Mouse (Mus musculus): Measurements from ENCODE around the gene Otulin. TPM values are rescaled to one million over a fixed set of nuclear protein-coding genes. Genes with fewer than 3 reads are reported as not detected.
A peak's percentile ranks its signal among the peaks of the same experiment; 100 is the strongest.

Gene Otulin
- polyA plus RNA-seq, 1 experiment from 2014 or later, result 26.2 TPM

- Histone ChIP-seq H3K4me2 (no peak overlapping the region), H3K36me3 (no peaks in the 10 kb centered on the region), H3K4me3 (no peak overlapping the region), H3K27ac (ENCODE audit: poor library complexity, severe bottlenecking) (no peak overlapping the region), H3K9ac (no peak overlapping the region), H3K4me1 (replicated peaks) (peaks cover 58% of the 10 kb centered on the region), H3K27me3 (replicated peaks) (no peaks in the 10 kb centered on the region), H3K9me3 (replicated peaks) (no peaks in the 10 kb centered on the region)
- ATAC-seq (ENCODE audit: insufficient number of reproducible peaks, low FRiP score), result no peak
- WGBS, result 80% methylated on average over 15 of the region's 15 CpGs
Measured at GRCm38 (mm10) chr15:27500390-27500789, 130.1 kb downstream of the Otulin start.

- H3K27ac ChIP-seq (ENCODE audit: poor library complexity, severe bottlenecking), result peak overlapping the region; percentile 35; the same call in 1 of the 2 replicates
Measured at GRCm38 (mm10) chr15:27498078-27498477, 132.4 kb downstream of the Otulin start.

GRCm38 (mm10) chr15:27497300-27497997 is 133.0 kb downstream of the Otulin start:
- Histone ChIP-seq H3K9ac (no peak overlapping the region), H3K9me3 (replicated peaks) (no peaks in the 10 kb centered on the region), H3K27ac (ENCODE audit: poor library complexity, severe bottlenecking) (0 out of 2 replicates have a peak overlapping the region, but pooled peaks have one; percentile 18), H3K4me2 (no peak overlapping the region), H3K36me3 (no peaks in the 10 kb centered on the region), H3K4me3 (no peak overlapping the region), H3K4me1 (replicated peaks) (peaks cover 62% of the 10 kb centered on the region), H3K27me3 (replicated peaks) (no peaks in the 10 kb centered on the region)
- WGBS, result 64% methylated on average over 7 of the region's 7 CpGs
- ATAC-seq (ENCODE audit: insufficient number of reproducible peaks, low FRiP score), result peak; percentile 56

More at GRCm38 (mm10) chr15:27498078-27498477, 132.4 kb downstream of the Otulin start:
- Histone ChIP-seq H3K9me3 (replicated peaks) (no peaks in the 10 kb centered on the region), H3K4me1 (replicated peaks) (peaks cover 65% of the 10 kb centered on the region), H3K36me3 (no peaks in the 10 kb centered on the region), H3K4me2 (no peak overlapping the region), H3K9ac (no peak overlapping the region), H3K27me3 (replicated peaks) (no peaks in the 10 kb centered on the region), H3K4me3 (no peak overlapping the region)
- 86% methylated on average over 5 of the region's 5 CpGs for WGBS
- no peak for ATAC-seq (ENCODE audit: insufficient number of reproducible peaks, low FRiP score)

GRCm38 (mm10) chr15:27496596-27497299 is 133.7 kb downstream of the Otulin start:
- Histone ChIP-seq H3K4me1 (replicated peaks) (peaks cover 62% of the 10 kb centered on the region), H3K4me2 (peak overlapping the region; percentile 14; the same call in 1 of the 2 replicates), H3K36me3 (no peaks in the 10 kb centered on the region), H3K27ac (ENCODE audit: poor library complexity, severe bottlenecking) (peak overlapping the region; percentile 25; the same call in 1 of the 2 replicates), H3K9ac (no peak overlapping the region), H3K4me3 (no peak overlapping the region), H3K9me3 (replicated peaks) (no peaks in the 10 kb centered on the region), H3K27me3 (replicated peaks) (no peaks in the 10 kb centered on the region)
- WGBS, result 47% methylated on average over 11 of the region's 11 CpGs
- ATAC-seq (ENCODE audit: insufficient number of reproducible peaks, low FRiP score), result peak; percentile 88

GRCm38 (mm10) chr15:27495981-27496401 is 134.5 kb downstream of the Otulin start:
- 68% methylated on average over 5 of the region's 5 CpGs for whole genome bisulfite sequencing
- Histone ChIP-seq H3K4me3 (no peak overlapping the region), H3K27ac (ENCODE audit: poor library complexity, severe bottlenecking) (no peak overlapping the region), H3K9me3 (replicated peaks) (no peaks in the 10 kb centered on the region), H3K27me3 (replicated peaks) (no peaks in the 10 kb centered on the region), H3K36me3 (no peaks in the 10 kb centered on the region), H3K4me1 (replicated peaks) (peaks cover 60% of the 10 kb centered on the region), H3K4me2 (no peak overlapping the region), H3K9ac (no peak overlapping the region)
- no peak for ATAC-seq (ENCODE audit: insufficient number of reproducible peaks, low FRiP score)

- peak overlapping the region; percentile 43 for H3K4me2 ChIP-seq
- peaks cover 67% of the 10 kb centered on the region for H3K4me1 ChIP-seq (replicated peaks)
- no peak overlapping the region for H3K4me3 ChIP-seq
- no peaks in the 10 kb centered on the region for H3K9me3 ChIP-seq (replicated peaks)
- H3K9ac ChIP-seq, result peak overlapping the region; percentile 43; the same call in 1 of the 2 replicates
- H3K27me3 ChIP-seq (replicated peaks), result no peaks in the 10 kb centered on the region
- peak overlapping the region; percentile 77 for H3K27ac ChIP-seq (ENCODE audit: poor library complexity, severe bottlenecking)
- no peak for ATAC-seq (ENCODE audit: insufficient number of reproducible peaks, low FRiP score)
- 26% methylated on average over 10 of the region's 10 CpGs for WGBS
- no peaks in the 10 kb centered on the region for H3K36me3 ChIP-seq
Measured at GRCm38 (mm10) chr15:27493516-27493915, 137.0 kb downstream of the Otulin start.

GRCm38 (mm10) chr15:27492734-27493133 is 137.8 kb downstream of the Otulin start:
- H3K9ac ChIP-seq, result no peak overlapping the region
- H3K36me3 ChIP-seq, result no peaks in the 10 kb centered on the region
- peaks cover 70% of the 10 kb centered on the region for H3K4me1 ChIP-seq (replicated peaks)
- no peak for ATAC-seq (ENCODE audit: insufficient number of reproducible peaks, low FRiP score)
- H3K9me3 ChIP-seq (replicated peaks), result no peaks in the 10 kb centered on the region
- no peak overlapping the region for H3K4me2 ChIP-seq
- no peaks in the 10 kb centered on the region for H3K27me3 ChIP-seq (replicated peaks)
- H3K27ac ChIP-seq (ENCODE audit: poor library complexity, severe bottlenecking), result no peak overlapping the region
- H3K4me3 ChIP-seq, result no peak overlapping the region
- WGBS, result 58% methylated on average over 1 of the region's 1 CpGs

Small RNAs within 50 kb of the gene (microRNA-seq; reads per million reads assigned to microRNA genes)
- gene Mir7117, result not detected

Other genes with a start within 250 kb of the Otulin start
- 12.6 and 14.7 TPM in 2 replicates for gene Ank, start 164.0 kb downstream of the Otulin start, polyA plus RNA-seq (2016; fragmentation: Nextera tagmentation; extraction: Ambion mirVana)
- 3.5 and 3.6 TPM in 2 replicates for gene Otulinl, start 50.9 kb upstream of the Otulin start, polyA plus RNA-seq (2016; fragmentation: Nextera tagmentation; extraction: Ambion mirVana)

All from heart, embryonic 12.5 days (tissue).